Mouse (Mus musculus) common myeloid progenitor, adult 5-6 weeks (primary cell): ENCODE results near the gene Dgki. TPM values are rescaled to one million over a fixed set of nuclear protein-coding genes. Genes with fewer than 3 reads are reported as not detected.
A peak's percentile ranks its signal among the peaks of the same experiment; 100 is the strongest.

Experiments
- ATAC-seq: replicated peaks from 2 replicates; pipeline ENCODE4 v1.8.0; 2016; ENCODE audit warnings: low read depth, mild to moderate bottlenecking, moderate TSS enrichment, inconsistent platforms; ENCODE audit not compliant: poor library complexity, severe bottlenecking
- total RNA-seq: library from RNA; stranded (forward); fragments of 200-1000, 187-1606 nt; gene quantifications from 2 replicates; pipeline ENCODE4 v1.2.3, GENCODE M21; 2017

Dgki gene
- total RNA-seq, 1 experiment from 2014 or later = 0.27 TPM

- ATAC-seq = no peak
Observed at GRCm38 (mm10) chr6:37082990-37083389, 217.0 kb downstream of the Dgki start.

- ATAC-seq = no peak
Observed at GRCm38 (mm10) chr6:37072401-37073016, 227.5 kb downstream of the Dgki start.

- ATAC-seq = no peak
Observed at GRCm38 (mm10) chr6:37069836-37070600, 230.0 kb downstream of the Dgki start.

- ATAC-seq = no peak
Observed at GRCm38 (mm10) chr6:37068737-37069136, 231.2 kb downstream of the Dgki start.

GRCm38 (mm10) chr6:37067357-37067756 lies 232.6 kb downstream of the Dgki start:
- no peak for ATAC-seq

GRCm38 (mm10) chr6:37064214-37064830 lies 235.7 kb downstream of the Dgki start:
- peak; percentile 86 for ATAC-seq

GRCm38 (mm10) chr6:37063266-37063665 lies 236.7 kb downstream of the Dgki start:
- ATAC-seq = peak; percentile 45

- ATAC-seq = no peak
Observed at GRCm38 (mm10) chr6:37060114-37060513, 239.9 kb downstream of the Dgki start.

GRCm38 (mm10) chr6:37057957-37058356 lies 242.0 kb downstream of the Dgki start:
- no peak for ATAC-seq

GRCm38 (mm10) chr6:37057536-37057935 lies 242.4 kb downstream of the Dgki start:
- no peak for ATAC-seq

GRCm38 (mm10) chr6:37055634-37056033 lies 244.3 kb downstream of the Dgki start:
- ATAC-seq = no peak

- ATAC-seq = no peak
Observed at GRCm38 (mm10) chr6:37055128-37055527, 244.9 kb downstream of the Dgki start.

GRCm38 (mm10) chr6:37054435-37055020 lies 245.5 kb downstream of the Dgki start:
- peak; percentile 90 for ATAC-seq

- ATAC-seq = no peak
Observed at GRCm38 (mm10) chr6:37053411-37053810, 246.6 kb downstream of the Dgki start.

- ATAC-seq = no peak
Observed at GRCm38 (mm10) chr6:37051652-37052051, 248.3 kb downstream of the Dgki start.

GRCm38 (mm10) chr6:37051150-37051549 lies 248.8 kb downstream of the Dgki start:
- ATAC-seq = peak; percentile 53

GRCm38 (mm10) chr6:37047611-37048129 lies 252.3 kb downstream of the Dgki start:
- ATAC-seq = no peak

- ATAC-seq = peak; percentile 87
Observed at GRCm38 (mm10) chr6:37046152-37046788, 253.7 kb downstream of the Dgki start.

GRCm38 (mm10) chr6:37044796-37045195 lies 255.2 kb downstream of the Dgki start:
- ATAC-seq = no peak

- no peak for ATAC-seq
Observed at GRCm38 (mm10) chr6:37038444-37038843, 261.5 kb downstream of the Dgki start.
